Mouse (Mus musculus) hindbrain, embryonic 16.5 days (tissue): ENCODE data around the gene Ccdc58. TPM values are rescaled to one million over a fixed set of nuclear protein-coding genes. Genes with fewer than 3 reads are reported as not detected.
A peak's percentile ranks its signal among the peaks of the same experiment; 100 is the strongest.
"Not testable (repeated sequence)": the region's sequence is repeated elsewhere in the genome, so short reads cannot be mapped to it uniquely, and the experiment has no call there.

Experiments used
- ATAC-seq: fragments of 200-750 bp; cut with Nextera tagmentation; 2 replicates; pipeline ENCODE4 v1.8.0; 2017; ENCODE audit warnings: moderate TSS enrichment, moderate library complexity
- H3K27ac ChIP-seq: fragments of 300-500 bp; sonication (generic); 2 replicates; pipeline ENCODE4 v1.5.1; 2014; ENCODE audit warnings: low read depth, mild to moderate bottlenecking, control low read depth, low read length, moderate library complexity
- H3K27me3 ChIP-seq: fragments of 300-500 bp; sonication (generic); replicated peaks from 2 replicates; pipeline ENCODE4 v1.6.1; 2014; ENCODE audit warnings: low read length; ENCODE audit not compliant: control insufficient read depth, insufficient read depth
- H3K36me3 ChIP-seq: fragments of 300-500 bp; sonication (generic); 2 replicates; pipeline ENCODE4 v1.6.1; 2014; ENCODE audit warnings: mild to moderate bottlenecking, low read length, moderate library complexity, mixed read lengths; ENCODE audit not compliant: control insufficient read depth, insufficient read depth
- H3K4me1 ChIP-seq: fragments of 300-500 bp; sonication (generic); 2 replicates; pipeline ENCODE4 v1.6.1; 2014; ENCODE audit warnings: low read depth, low read length; ENCODE audit not compliant: control insufficient read depth, insufficient read depth
- H3K4me2 ChIP-seq: fragments of 300-500 bp; sonication (generic); 2 replicates; pipeline ENCODE4 v1.6.1; 2014; ENCODE audit warnings: mild to moderate bottlenecking, low read length, control low read depth, moderate library complexity
- H3K4me3 ChIP-seq: fragments of 300-500 bp; sonication (generic); 2 replicates; pipeline ENCODE4 v1.5.1; 2014; ENCODE audit warnings: mild to moderate bottlenecking, low read length, control low read depth, moderate library complexity
- H3K9ac ChIP-seq: fragments of 300-500 bp; sonication (generic); 2 replicates; pipeline ENCODE4 v1.6.1; 2014; ENCODE audit warnings: low read depth, mild to moderate bottlenecking, control low read depth, low read length, moderate library complexity
- H3K9me3 ChIP-seq: fragments of 300-500 bp; sonication (generic); 2 replicates; pipeline ENCODE4 v1.6.1; 2014; ENCODE audit warnings: mild to moderate bottlenecking, low read length, moderate library complexity; ENCODE audit not compliant: control insufficient read depth
- WGBS: fragments of 180-500 bp; shearing (Covaris S2); extraction: QIAGEN DNeasy Blood & Tissue Kit; methylation state at CpG from one replicate; pipeline ENCODE4 v1.1.7; 2014; 5-methylcytosine and 5-hydroxymethylcytosine counted together
- polyA plus RNA-seq: library from polyadenylated mRNA; unstranded; fragments of >200 nt; fragmentation: Nextera tagmentation; extraction: Ambion mirVana; gene quantifications from 2 replicates; pipeline ENCODE4 v1.2.1, GENCODE M21; 2015

Ccdc58 gene
- polyA plus RNA-seq, 1 experiment from 2014 or later: 29.1 TPM

GRCm38 (mm10) chr16:36053524-36054275, 17.8 kb upstream of the Ccdc58 start:
- H3K9me3 ChIP-seq: no peaks in the 10 kb centered on the region
- H3K27me3 ChIP-seq: no peaks in the 10 kb centered on the region
- WGBS: 86% methylated on average over 6 of the region's 6 CpGs
- H3K9ac ChIP-seq: no peak overlapping the region
- no peak overlapping the region for H3K4me2 ChIP-seq
- H3K36me3 ChIP-seq: peaks cover 5% of the 10 kb centered on the region; the same call in 1 of the 2 replicates
- no peak for ATAC-seq
- H3K4me3 ChIP-seq: no peak overlapping the region
- no peaks in the 10 kb centered on the region for H3K4me1 ChIP-seq
- H3K27ac ChIP-seq: no peak overlapping the region

GRCm38 (mm10) chr16:36054920-36055319, 16.6 kb upstream of the Ccdc58 start:
- H3K4me2 ChIP-seq: no peak overlapping the region
- peaks cover 4% of the 10 kb centered on the region; the same call in 1 of the 2 replicates for H3K36me3 ChIP-seq
- H3K9me3 ChIP-seq: no peaks in the 10 kb centered on the region
- no peaks in the 10 kb centered on the region for H3K27me3 ChIP-seq
- H3K4me1 ChIP-seq: no peaks in the 10 kb centered on the region
- 92% methylated on average over 8 of the region's 8 CpGs for WGBS
- no peak for ATAC-seq
- H3K4me3 ChIP-seq: no peak overlapping the region
- no peak overlapping the region for H3K9ac ChIP-seq
- no peak overlapping the region for H3K27ac ChIP-seq

DNA sequence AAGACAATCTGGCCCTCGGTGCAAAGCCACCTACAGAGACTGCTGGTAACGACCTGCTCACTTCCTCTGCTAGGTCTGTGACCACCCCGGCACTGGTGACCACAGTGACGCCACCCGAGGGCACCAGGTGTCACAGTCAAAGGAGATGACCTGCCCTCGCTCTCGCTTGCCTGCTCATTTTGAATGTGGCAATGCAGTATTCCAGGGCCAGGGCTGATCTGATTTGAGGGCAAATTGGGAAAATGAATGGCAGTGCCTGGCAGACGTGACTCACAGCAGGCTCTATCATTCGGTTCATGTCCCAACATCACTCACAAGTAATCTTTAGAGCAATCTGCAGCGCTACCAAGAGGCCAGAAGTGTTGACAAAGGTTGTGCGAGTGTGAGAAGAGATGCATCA, 15.1 kb upstream of the Ccdc58 start:
- no peaks in the 10 kb centered on the region for H3K27me3 ChIP-seq
- no peak for ATAC-seq
- H3K9me3 ChIP-seq: no peaks in the 10 kb centered on the region
- H3K4me2 ChIP-seq: no peak overlapping the region
- H3K9ac ChIP-seq: no peak overlapping the region
- H3K36me3 ChIP-seq: 0 out of 2 replicates have a peak, but pooled peaks cover 3% of the 10 kb centered on the region
- no peaks in the 10 kb centered on the region for H3K4me1 ChIP-seq
- 87% methylated on average over 11 of the region's 11 CpGs for WGBS
- H3K4me3 ChIP-seq: no peak overlapping the region
- H3K27ac ChIP-seq: no peak overlapping the region

DNA sequence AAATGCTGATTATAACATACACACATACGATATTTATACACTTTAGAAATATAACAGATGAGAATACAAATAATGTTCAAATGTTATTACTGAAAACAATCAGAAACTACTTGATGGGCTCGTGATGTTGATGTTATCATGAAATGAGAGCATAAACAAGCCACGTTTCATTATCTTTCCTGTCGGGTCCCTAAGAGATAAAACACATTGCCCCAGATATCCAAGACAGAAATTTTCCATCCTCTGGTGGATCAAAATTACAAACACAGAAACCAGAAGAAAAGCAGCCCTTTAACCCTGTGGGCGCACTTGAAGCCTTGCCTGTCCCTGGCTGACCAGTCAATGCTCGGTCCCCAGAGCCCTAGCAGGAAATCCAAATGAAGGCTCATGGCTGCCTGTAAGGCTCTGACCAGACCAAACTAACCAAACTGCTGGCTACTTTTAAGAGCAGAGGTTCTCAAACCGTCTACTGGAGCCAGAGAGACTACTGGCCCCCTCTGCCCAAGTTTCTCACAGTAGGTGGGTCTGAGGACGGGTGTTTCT, 13.5 kb upstream of the Ccdc58 start:
- WGBS: 86% methylated on average over 8 of the region's 8 CpGs
- H3K36me3 ChIP-seq: no peaks in the 10 kb centered on the region
- no peak overlapping the region for H3K27ac ChIP-seq
- H3K4me2 ChIP-seq: no peak overlapping the region
- ATAC-seq: no peak
- no peak overlapping the region for H3K9ac ChIP-seq
- no peaks in the 10 kb centered on the region for H3K4me1 ChIP-seq
- no peaks in the 10 kb centered on the region for H3K9me3 ChIP-seq
- no peaks in the 10 kb centered on the region for H3K27me3 ChIP-seq
- no peak overlapping the region for H3K4me3 ChIP-seq

GRCm38 (mm10) chr16:36062534-36062933, 9.0 kb upstream of the Ccdc58 start:
- H3K4me1 ChIP-seq, H3K36me3 ChIP-seq, H3K27ac ChIP-seq, H3K9me3 ChIP-seq, H3K9ac ChIP-seq, H3K4me2 ChIP-seq, H3K4me3 ChIP-seq, H3K27me3 ChIP-seq, ATAC-seq: not testable (repeated sequence)
- 78% methylated on average over 1 of the region's 1 CpGs for WGBS

DNA sequence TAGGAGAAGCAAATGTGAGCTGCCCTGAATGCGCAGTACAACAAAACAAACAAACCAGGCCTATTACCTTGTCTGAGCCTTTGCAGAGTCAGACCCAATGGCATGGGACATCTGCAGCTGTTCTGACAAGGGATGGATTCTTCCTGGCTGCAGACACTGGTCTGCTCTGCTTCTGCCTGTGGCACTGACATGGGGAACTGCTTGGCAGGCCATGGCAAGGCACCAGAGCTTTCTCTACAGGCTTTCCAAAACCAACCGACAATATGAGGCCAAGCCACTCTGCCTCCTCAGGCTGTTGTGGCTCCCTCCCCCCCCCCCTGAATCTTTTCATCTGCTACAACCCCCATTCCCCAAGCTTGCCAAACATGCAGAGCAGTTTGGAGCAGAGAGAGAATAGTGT, 8.2 kb upstream of the Ccdc58 start:
- WGBS: 70% methylated on average over 2 of the region's 2 CpGs
- H3K27ac ChIP-seq: no peak overlapping the region
- H3K4me1 ChIP-seq: peaks cover 1% of the 10 kb centered on the region; the same call in 1 of the 2 replicates
- no peak overlapping the region for H3K4me3 ChIP-seq
- no peak overlapping the region for H3K4me2 ChIP-seq
- no peaks in the 10 kb centered on the region for H3K27me3 ChIP-seq
- peak; percentile 72; the same call in 1 of the 2 replicates for ATAC-seq
- no peak overlapping the region for H3K9ac ChIP-seq
- H3K36me3 ChIP-seq: no peaks in the 10 kb centered on the region
- no peaks in the 10 kb centered on the region for H3K9me3 ChIP-seq

GRCm38 (mm10) chr16:36064904-36065303, 6.6 kb upstream of the Ccdc58 start:
- ATAC-seq: no peak
- H3K4me2 ChIP-seq: no peak overlapping the region
- peaks cover 10% of the 10 kb centered on the region for H3K4me1 ChIP-seq
- H3K9me3 ChIP-seq: no peaks in the 10 kb centered on the region
- H3K36me3 ChIP-seq: no peaks in the 10 kb centered on the region
- 89% methylated on average over 5 of the region's 5 CpGs for WGBS
- H3K9ac ChIP-seq: no peak overlapping the region
- no peak overlapping the region for H3K4me3 ChIP-seq
- no peak overlapping the region for H3K27ac ChIP-seq
- H3K27me3 ChIP-seq: no peaks in the 10 kb centered on the region

- no peak overlapping the region for H3K27ac ChIP-seq
- no peaks in the 10 kb centered on the region for H3K36me3 ChIP-seq
- H3K9me3 ChIP-seq: no peaks in the 10 kb centered on the region
- no peak for ATAC-seq
- H3K9ac ChIP-seq: no peak overlapping the region
- H3K4me1 ChIP-seq: peaks cover 16% of the 10 kb centered on the region
- H3K27me3 ChIP-seq: no peaks in the 10 kb centered on the region
- no peak overlapping the region for H3K4me2 ChIP-seq
- WGBS: 81% methylated on average over 2 of the region's 2 CpGs
- H3K4me3 ChIP-seq: no peak overlapping the region
These were observed 3.8 kb upstream of the Ccdc58 start for GRCm38 (mm10) chr16:36067694-36068093.

DNA sequence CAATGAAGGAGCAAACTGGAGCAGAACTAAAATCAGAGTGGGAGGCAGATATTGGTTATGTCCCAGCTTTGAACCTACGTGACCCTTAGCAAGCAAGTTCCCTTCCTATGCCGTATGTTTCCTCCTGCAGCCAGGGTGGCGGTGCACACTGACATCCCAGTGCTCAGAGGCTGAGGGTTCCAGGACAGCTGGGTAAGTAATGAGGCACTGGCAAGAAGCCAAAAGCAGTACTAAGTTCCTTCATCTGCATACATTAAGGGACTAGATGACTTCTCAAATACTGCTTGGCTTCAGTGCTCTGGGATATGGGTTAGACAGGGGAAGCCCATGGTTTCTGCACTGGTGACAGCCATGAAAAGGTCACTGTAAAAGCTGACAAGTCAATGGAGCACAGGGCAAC, 3.1 kb upstream of the Ccdc58 start:
- Histone ChIP-seq H3K27ac (no peak overlapping the region), H3K4me3 (no peak overlapping the region), H3K9me3 (no peaks in the 10 kb centered on the region), H3K27me3 (no peaks in the 10 kb centered on the region), H3K4me1 (peaks cover 16% of the 10 kb centered on the region), H3K9ac (no peak overlapping the region), H3K4me2 (no peak overlapping the region), H3K36me3 (no peaks in the 10 kb centered on the region)
- WGBS: 43% methylated on average over 3 of the region's 3 CpGs
- no peak for ATAC-seq
